Mouse (Mus musculus) forebrain, postnatal 0 days (tissue): ENCODE results near the gene Mcemp1. TPM values are rescaled to one million over a fixed set of nuclear protein-coding genes. Genes with fewer than 3 reads are reported as not detected.

Experiments used
- ATAC-seq: fragments of 200-750 bp; cut with Nextera tagmentation; 2 replicates; pipeline ENCODE4 v1.8.0; 2017; ENCODE audit warnings: mild to moderate bottlenecking, moderate library complexity
- DNase-seq: peaks from one replicate; pipeline ENCODE4 v3.0.0-alpha.2; 2015
- H3K27ac ChIP-seq: fragments of 300-500 bp; sonication (generic); 2 replicates; pipeline ENCODE4 v1.5.1; 2014; ENCODE audit warnings: low read depth, mild to moderate bottlenecking, antibody characterized with exemption, low read length, moderate library complexity, mixed read lengths
- H3K27me3 ChIP-seq: fragments of 300-500 bp; sonication (generic); 2 replicates; pipeline ENCODE4 v1.6.1; 2014; ENCODE audit warnings: mild to moderate bottlenecking, low read length, mixed read lengths; ENCODE audit not compliant: insufficient read depth
- H3K36me3 ChIP-seq: fragments of 300-500 bp; sonication (generic); 2 replicates; pipeline ENCODE4 v1.6.1; 2014; ENCODE audit warnings: mild to moderate bottlenecking, moderate library complexity; ENCODE audit not compliant: insufficient read depth
- H3K4me1 ChIP-seq: fragments of 300-500 bp; sonication (generic); 2 replicates; pipeline ENCODE4 v1.6.1; 2014; ENCODE audit warnings: antibody characterized with exemption; ENCODE audit not compliant: insufficient read depth
- H3K4me2 ChIP-seq: fragments of 300-500 bp; sonication (generic); 2 replicates; pipeline ENCODE4 v1.6.1; 2014; ENCODE audit warnings: low read depth, mild to moderate bottlenecking, moderate library complexity
- H3K4me3 ChIP-seq: fragments of 300-500 bp; sonication (generic); 2 replicates; pipeline ENCODE4 v1.5.1; 2014; ENCODE audit warnings: low read depth, low read length, mixed read lengths
- H3K9ac ChIP-seq: fragments of 300-500 bp; sonication (generic); 2 replicates; pipeline ENCODE4 v1.6.1; 2014; ENCODE audit warnings: mild to moderate bottlenecking
- H3K9me3 ChIP-seq: fragments of 300-500 bp; sonication (generic); 2 replicates; pipeline ENCODE4 v1.6.1; 2016; ENCODE audit warnings: low read length
- CTCF ChIP-seq: sonication (generic); IDR thresholded peaks from 2 replicates; pipeline ENCODE4 v1.5.1; 2016; ENCODE audit warnings: antibody characterized with exemption, control low read depth, low read depth
- WGBS: fragments of 180-500 bp; shearing (Covaris S2); extraction: QIAGEN DNeasy Blood & Tissue Kit; methylation state at CpG from one replicate; pipeline ENCODE4 v1.1.7; 2014; 5-methylcytosine and 5-hydroxymethylcytosine counted together
- polyA plus RNA-seq: library from polyadenylated mRNA; unstranded; fragments of >200 nt; fragmentation: Nextera tagmentation; extraction: Ambion mirVana; gene quantifications from 2 replicates; pipeline ENCODE4 v1.2.1, GENCODE M21; 2015
- total RNA-seq: library from RNA; depleted of rRNA; stranded (reverse); fragments of >200 nt; gene quantifications from 2 replicates; pipeline ENCODE4 v1.2.3, GENCODE M21; 2014

The Mcemp1 gene
- total and polyA plus RNA-seq, 2 experiments from 2014 or later = 0.19 to 0.40 TPM

DNA sequence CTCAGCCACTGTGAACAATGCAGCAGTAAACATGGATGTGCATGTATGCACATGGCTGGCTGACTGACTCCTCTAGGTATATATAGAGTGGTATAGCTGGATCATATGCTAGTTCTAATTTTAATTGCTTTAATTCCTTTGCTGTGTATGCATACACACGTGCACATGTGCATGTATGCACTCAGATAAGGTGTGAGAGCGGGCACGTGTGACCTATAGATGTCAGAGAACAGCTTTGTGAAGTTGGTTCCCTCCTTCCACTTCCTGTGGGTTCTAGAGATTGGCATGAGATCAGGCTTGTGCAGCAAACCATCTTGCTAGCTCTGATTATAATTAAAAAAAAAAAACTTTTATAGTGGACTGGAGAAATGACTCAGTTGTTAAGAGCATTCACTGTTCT is 12.7 kb upstream of the Mcemp1 start:
- 67% methylated on average over 3 of the region's 3 CpGs for WGBS
- DNase-seq (no peak), ATAC-seq (no peak)
- H3K4me2 ChIP-seq = no peak overlapping the region
- no peaks in the 10 kb centered on the region for H3K36me3 ChIP-seq
- no peaks in the 10 kb centered on the region for H3K4me1 ChIP-seq
- no peak overlapping the region for H3K27ac ChIP-seq
- no peak overlapping the region for H3K4me3 ChIP-seq
- no peak overlapping the region for H3K9ac ChIP-seq
- H3K27me3 ChIP-seq = no peaks in the 10 kb centered on the region
- TF ChIP-seq CTCF = no peak
- H3K9me3 ChIP-seq = no peaks in the 10 kb centered on the region

DNA sequence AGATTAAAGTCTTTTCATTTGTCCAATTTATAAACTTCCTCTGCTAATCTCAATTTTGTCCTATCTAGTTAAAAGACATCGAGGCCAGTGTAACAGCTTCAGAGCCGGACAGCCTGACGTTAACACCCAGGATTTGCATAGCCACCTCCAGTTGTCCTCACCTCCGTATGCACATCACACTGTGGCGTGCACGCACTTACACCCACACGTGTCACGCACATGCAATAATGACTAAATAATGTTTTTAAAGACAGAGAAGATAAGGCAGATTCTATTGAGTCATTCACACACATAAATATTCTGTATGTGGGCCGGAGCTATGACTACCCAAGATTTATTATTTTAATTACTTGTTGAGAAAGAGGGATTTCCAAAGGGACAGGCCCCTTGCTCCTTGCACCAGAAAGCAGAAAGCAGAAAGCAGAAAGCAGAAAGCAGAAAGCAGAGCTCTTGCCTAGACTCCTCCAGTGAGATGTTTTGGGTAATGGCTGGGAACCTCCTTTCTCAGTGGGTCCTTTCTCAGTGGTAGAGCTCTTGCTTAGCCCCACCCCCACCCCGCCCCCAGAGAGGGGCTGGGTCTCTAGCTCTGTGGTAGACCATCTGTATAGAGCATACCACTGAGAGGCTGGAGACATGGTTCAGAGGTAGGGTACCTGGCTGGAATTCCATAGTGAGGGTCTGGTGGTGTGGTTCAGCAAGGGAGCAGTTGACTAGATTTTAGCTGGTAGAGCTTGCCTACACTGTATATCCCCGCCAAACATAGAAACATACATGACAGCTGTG is 10.6 kb upstream of the Mcemp1 start:
- Histone ChIP-seq H3K4me1 (no peaks in the 10 kb centered on the region), H3K36me3 (no peaks in the 10 kb centered on the region), H3K4me3 (no peak overlapping the region), H3K27ac (no peak overlapping the region), H3K4me2 (no peak overlapping the region), H3K9ac (no peak overlapping the region), H3K27me3 (no peaks in the 10 kb centered on the region), H3K9me3 (no peaks in the 10 kb centered on the region)
- WGBS = 80% methylated on average over 11 of the region's 11 CpGs
- TF ChIP-seq CTCF = no peak
- DNase-seq = no peak
- ATAC-seq = no peak

DNA sequence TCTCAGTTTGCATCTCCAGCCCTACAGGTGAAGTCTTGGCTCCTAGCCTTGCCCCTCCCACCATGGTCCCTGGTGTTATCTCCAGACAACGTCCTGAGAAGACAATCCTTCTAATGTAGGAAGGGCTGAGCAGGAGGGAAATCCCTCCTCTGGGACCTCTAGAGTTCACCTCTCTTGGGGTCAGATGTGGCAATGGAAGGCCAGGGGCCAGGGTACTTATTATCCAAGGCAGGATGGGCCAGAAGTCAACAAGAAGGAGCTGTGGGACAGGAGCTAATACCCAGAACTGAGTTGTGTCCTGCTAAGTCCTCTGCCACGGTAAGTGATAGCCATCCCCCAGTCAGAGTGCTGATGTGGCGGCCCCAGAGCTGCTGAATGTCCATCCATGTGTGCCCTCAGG is 10.0 kb upstream of the Mcemp1 start, which contains the start of gene Retn:
Gene Retn, plus strand, starts transcription at position 245 of the 400 bp plus-strand sequence.
- 69% methylated on average over 3 of the region's 3 CpGs for WGBS
- ATAC-seq (no peak), DNase-seq (no peak)
- Histone ChIP-seq H3K4me2 (no peak within 1 kb of the TSS), H3K36me3 (no peaks in the 10 kb centered on the region), H3K4me3 (no peak within 1 kb of the TSS), H3K27ac (no peak within 1 kb of the TSS), H3K9ac (no peak within 1 kb of the TSS), H3K9me3 (no peaks in the 10 kb centered on the region), H3K4me1 (no peaks in the 10 kb centered on the region), H3K27me3 (no peaks in the 10 kb centered on the region)
- no peak for TF ChIP-seq CTCF

DNA sequence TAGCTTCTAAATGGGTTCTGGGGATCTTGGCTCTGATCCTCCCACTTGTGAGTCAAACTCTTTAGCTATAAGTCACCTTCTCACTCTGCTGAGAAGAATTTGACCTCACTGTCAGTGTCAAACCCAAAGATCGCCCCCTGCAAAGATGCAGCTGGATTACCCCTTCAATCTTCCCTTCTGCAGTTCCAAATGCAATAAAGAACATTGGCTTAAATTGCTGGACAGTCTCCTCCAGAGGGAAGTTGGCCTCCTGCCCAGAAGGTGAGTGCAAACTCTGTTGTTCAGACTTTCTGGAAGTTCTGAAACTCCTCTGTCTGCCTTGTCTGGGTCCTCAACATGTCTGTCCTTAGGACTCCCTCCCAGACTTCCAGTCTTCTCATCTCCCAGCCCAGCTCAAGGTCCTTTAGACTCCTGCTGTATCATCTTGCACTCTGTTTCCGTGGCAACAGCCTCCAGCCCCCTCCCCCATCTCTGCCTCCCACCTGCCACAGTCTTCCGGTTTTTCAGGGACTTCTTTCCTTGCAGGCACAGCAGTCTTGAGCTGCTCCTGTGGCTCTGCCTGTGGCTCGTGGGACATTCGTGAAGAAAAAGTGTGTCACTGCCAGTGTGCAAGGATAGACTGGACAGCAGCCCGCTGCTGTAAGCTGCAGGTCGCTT is 8.7 kb upstream of the Mcemp1 start:
- H3K27me3 ChIP-seq = no peaks in the 10 kb centered on the region
- no peaks in the 10 kb centered on the region for H3K36me3 ChIP-seq
- DNase-seq (peak; percentile 37), ATAC-seq (peak; percentile 61)
- no peak overlapping the region for H3K9ac ChIP-seq
- no peak overlapping the region for H3K27ac ChIP-seq
- no peaks in the 10 kb centered on the region for H3K9me3 ChIP-seq
- no peaks in the 10 kb centered on the region for H3K4me1 ChIP-seq
- no peak for TF ChIP-seq CTCF
- WGBS = 18% methylated on average over 7 of the region's 7 CpGs
- peak overlapping the region; percentile 5; the same call in 1 of the 2 replicates for H3K4me2 ChIP-seq
- H3K4me3 ChIP-seq = no peak overlapping the region

DNA sequence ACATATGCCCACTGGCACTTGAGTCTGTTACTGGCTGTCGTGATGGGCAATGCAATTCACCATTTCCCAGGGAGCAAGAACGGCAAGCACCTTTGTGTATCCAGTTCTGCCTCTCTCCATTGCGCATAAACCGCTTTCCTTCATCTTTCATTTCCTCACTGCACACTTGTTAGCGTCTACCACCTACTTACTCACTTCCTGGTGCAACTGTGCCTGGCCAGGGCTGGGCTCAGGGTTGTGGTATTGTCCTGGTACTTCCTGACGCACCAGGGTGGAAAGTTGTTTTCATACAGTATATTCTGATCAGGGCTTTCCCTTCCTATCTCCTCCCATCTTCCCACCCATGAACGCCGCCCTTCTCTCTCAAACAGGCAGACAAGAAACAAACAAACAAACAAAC is 4.7 kb upstream of the Mcemp1 start:
- H3K27me3 ChIP-seq = no peaks in the 10 kb centered on the region
- H3K27ac ChIP-seq = no peak overlapping the region
- no peaks in the 10 kb centered on the region for H3K9me3 ChIP-seq
- no peak for TF ChIP-seq CTCF
- DNase-seq (no peak), ATAC-seq (no peak)
- no peaks in the 10 kb centered on the region for H3K36me3 ChIP-seq
- no peak overlapping the region for H3K9ac ChIP-seq
- no peaks in the 10 kb centered on the region for H3K4me1 ChIP-seq
- H3K4me3 ChIP-seq = no peak overlapping the region
- WGBS = 86% methylated on average over 8 of the region's 8 CpGs
- H3K4me2 ChIP-seq = no peak overlapping the region

DNA sequence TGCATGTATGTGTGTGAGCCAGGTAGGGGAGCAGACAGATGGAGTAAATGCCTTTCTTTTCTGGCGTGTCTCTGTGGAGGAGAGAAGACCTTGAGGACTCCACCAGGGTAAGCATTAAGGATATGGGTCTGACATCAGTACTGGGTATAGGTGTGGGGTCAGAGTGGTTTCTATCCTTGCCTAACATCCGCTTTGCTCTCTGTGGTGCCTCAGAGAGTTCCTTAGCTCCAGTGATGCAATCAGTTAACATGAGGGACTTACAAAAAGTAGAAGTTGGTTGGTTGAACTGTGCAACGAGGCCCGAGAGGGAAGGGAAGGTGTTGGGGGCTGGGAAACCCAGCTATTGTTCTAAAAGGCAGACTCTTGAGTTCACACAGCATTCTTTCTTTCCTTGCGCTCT is 1.1 kb upstream of the Mcemp1 start:
- TF ChIP-seq CTCF = no peak
- DNase-seq (no peak), ATAC-seq (no peak)
- Histone ChIP-seq H3K9me3 (no peaks in the 10 kb centered on the region), H3K27ac (no peak overlapping the region), H3K27me3 (no peaks in the 10 kb centered on the region), H3K4me2 (no peak overlapping the region), H3K4me1 (no peaks in the 10 kb centered on the region), H3K4me3 (no peak overlapping the region), H3K36me3 (no peaks in the 10 kb centered on the region), H3K9ac (no peak overlapping the region)
- WGBS = 53% methylated on average over 5 of the region's 5 CpGs

DNA sequence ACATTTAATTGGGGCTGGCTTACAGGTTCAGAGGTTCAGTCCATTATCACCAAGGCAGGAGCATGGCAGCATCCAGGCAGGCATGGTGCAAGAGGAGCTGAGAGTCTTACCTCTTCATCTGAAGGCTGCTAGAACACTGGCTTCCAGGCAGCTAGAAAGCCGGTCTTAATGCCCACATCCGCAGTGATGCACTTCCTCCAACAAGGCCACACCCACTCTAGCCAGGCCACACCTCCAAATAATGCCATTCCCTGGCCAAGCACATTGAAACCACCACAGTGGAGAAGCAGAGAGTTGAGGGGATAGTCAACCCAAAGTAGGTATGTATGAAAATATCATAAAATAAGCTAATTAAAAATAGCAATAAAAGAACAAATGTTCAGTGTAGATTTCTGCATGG is 4.8 kb downstream of the Mcemp1 start:
- H3K4me3 ChIP-seq = no peak overlapping the region
- no peaks in the 10 kb centered on the region for H3K36me3 ChIP-seq
- H3K4me2 ChIP-seq = no peak overlapping the region
- WGBS = 82% methylated on average over 2 of the region's 2 CpGs
- H3K27ac ChIP-seq = no peak overlapping the region
- no peak for TF ChIP-seq CTCF
- H3K4me1 ChIP-seq = no peaks in the 10 kb centered on the region
- no peaks in the 10 kb centered on the region for H3K9me3 ChIP-seq
- H3K9ac ChIP-seq = no peak overlapping the region
- DNase-seq (no peak), ATAC-seq (no peak)
- H3K27me3 ChIP-seq = no peaks in the 10 kb centered on the region
